Mouse (Mus musculus): Measurements from ENCODE around the gene Vmn1r163. TPM values are rescaled to one million over a fixed set of nuclear protein-coding genes. Genes with fewer than 3 reads are reported as not detected.
"Not testable (repeated sequence)": the region's sequence is repeated elsewhere in the genome, so short reads cannot be mapped to it uniquely, and the experiment has no call there.

The Vmn1r163 gene
- not detected in 2 replicates for total RNA-seq (2014; rRNA removed)
- not detected in 2 replicates for polyA plus RNA-seq (2012; rRNA removed)

GRCm38 (mm10) chr7:23055240-23055639, at the start of gene Vmn1r163:
TSS of gene Vmn1r163 (plus strand) at chr7:23055540.
- no CpG with 5 or more reads among the region's 1 CpGs for WGBS
- H3K79me2 ChIP-seq (ENCODE audit: control insufficient read depth, insufficient read depth, low read length); H3K4me3 ChIP-seq (ENCODE audit: insufficient read depth, low read depth, low read length): not testable (repeated sequence)

DNA sequence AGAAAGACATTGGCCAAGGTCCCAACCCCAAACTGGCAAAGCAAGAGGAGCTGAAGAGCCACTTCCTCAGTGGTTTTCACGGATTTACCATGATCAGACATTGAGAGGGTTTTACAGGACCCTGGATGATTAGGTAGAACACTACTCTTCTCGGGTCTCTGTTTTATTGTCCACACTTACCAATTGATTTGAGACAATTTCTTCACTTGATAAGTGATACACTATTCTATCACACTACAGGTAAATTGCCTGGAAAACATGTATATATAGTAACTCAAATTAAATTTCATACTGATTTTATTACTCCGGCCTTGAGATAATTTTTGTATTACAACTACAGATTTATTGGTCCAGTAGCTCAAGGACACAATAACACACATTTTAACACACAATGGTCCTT, 35.5 kb upstream of the Vmn1r163 start, which contains the start of gene Gm4216:
TSS of gene Gm4216 (minus strand) at position 101 of the 400 bp plus-strand sequence.
- H3K4me1 ChIP-seq (ENCODE audit: control insufficient read depth, insufficient read depth, low read length); H3K27me3 ChIP-seq (ENCODE audit: control insufficient read depth, insufficient read depth, low read length); DNase-seq (ENCODE audit: extremely low read depth, low read depth, low spot score); H3K9ac ChIP-seq (ENCODE audit: low read depth, low read length); H3K79me2 ChIP-seq (ENCODE audit: control insufficient read depth, insufficient read depth, low read length); H3K27ac ChIP-seq (replicated peaks; ENCODE audit: insufficient read depth, low read depth, low read length); H3K36me3 ChIP-seq (ENCODE audit: control insufficient read depth, insufficient read depth, low read length); H3K4me3 ChIP-seq (ENCODE audit: insufficient read depth, low read depth, low read length): not testable (repeated sequence)
- no CpG with 5 or more reads among the region's 3 CpGs for WGBS

More at GRCm38 (mm10) chr7:23055240-23055639, at the start of gene Vmn1r163:
- H3K9ac ChIP-seq (ENCODE audit: low read depth, low read length); H3K27me3 ChIP-seq (ENCODE audit: control insufficient read depth, insufficient read depth, low read length); DNase-seq (ENCODE audit: extremely low read depth, low read depth, low spot score); H3K36me3 ChIP-seq (ENCODE audit: control insufficient read depth, insufficient read depth, low read length); H3K27ac ChIP-seq (replicated peaks; ENCODE audit: insufficient read depth, low read depth, low read length); H3K4me1 ChIP-seq (ENCODE audit: control insufficient read depth, insufficient read depth, low read length): not testable (repeated sequence)

DNA sequence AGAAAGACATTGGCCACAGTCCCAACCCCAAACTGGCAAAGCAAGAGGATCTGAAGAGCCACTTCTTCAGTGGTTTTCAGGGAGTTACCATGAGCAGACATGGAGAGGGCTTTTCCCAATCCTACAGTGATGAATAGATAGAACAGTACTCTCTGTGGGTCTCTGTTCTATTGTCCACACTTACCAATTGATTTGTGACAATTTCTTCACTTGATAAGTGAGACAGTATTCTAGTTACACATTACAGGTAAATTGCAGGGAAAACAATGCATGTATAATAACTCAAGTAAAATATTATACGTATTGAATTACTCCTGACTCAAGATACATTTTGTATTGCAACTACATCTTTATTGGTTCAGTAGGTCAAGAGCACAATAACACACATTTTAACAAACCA, 12.0 kb downstream of the Vmn1r163 start, which contains the start of gene Gm8720:
TSS of gene Gm8720 (minus strand) at position 101 of the 400 bp plus-strand sequence.
- not testable (repeated sequence) for H3K27ac ChIP-seq (replicated peaks; ENCODE audit: insufficient read depth, low read depth, low read length); H3K4me3 ChIP-seq (ENCODE audit: insufficient read depth, low read depth, low read length); H3K79me2 ChIP-seq (ENCODE audit: control insufficient read depth, insufficient read depth, low read length); H3K4me1 ChIP-seq (ENCODE audit: control insufficient read depth, insufficient read depth, low read length); DNase-seq (ENCODE audit: extremely low read depth, low read depth, low spot score); H3K9ac ChIP-seq (ENCODE audit: low read depth, low read length); H3K36me3 ChIP-seq (ENCODE audit: control insufficient read depth, insufficient read depth, low read length); H3K27me3 ChIP-seq (ENCODE audit: control insufficient read depth, insufficient read depth, low read length)
- WGBS, result no CpG with 5 or more reads among the region's 1 CpGs

Other genes with a start within 250 kb of the Vmn1r163 start
- not detected in 2 replicates for gene Vmn1r159, start 211.9 kb upstream of the Vmn1r163 start, total RNA-seq (2014; rRNA removed)
- not detected in 2 replicates for gene Vmn1r159, start 211.9 kb upstream of the Vmn1r163 start, polyA plus RNA-seq (2012; rRNA removed)
- not detected in 2 replicates for gene Vmn1r160, start 184.3 kb upstream of the Vmn1r163 start, total RNA-seq (2014; rRNA removed)
- gene Vmn1r160, start 184.3 kb upstream of the Vmn1r163 start, polyA plus RNA-seq (2012; rRNA removed), result not detected in 2 replicates
- not detected in 2 replicates for gene Gm4214, start 70.9 kb upstream of the Vmn1r163 start, total RNA-seq (2014; rRNA removed)
- not detected in 2 replicates for gene Gm4214, start 70.9 kb upstream of the Vmn1r163 start, polyA plus RNA-seq (2012; rRNA removed)
- not detected in 2 replicates for gene Gm4216, start 35.6 kb upstream of the Vmn1r163 start, total RNA-seq (2014; rRNA removed)
- not detected in 2 replicates for gene Gm4216, start 35.6 kb upstream of the Vmn1r163 start, polyA plus RNA-seq (2012; rRNA removed)
- not detected in 2 replicates for gene Gm8720, start 11.9 kb downstream of the Vmn1r163 start, total RNA-seq (2014; rRNA removed)
- not detected in 2 replicates for gene Gm8720, start 11.9 kb downstream of the Vmn1r163 start, polyA plus RNA-seq (2012; rRNA removed)
- gene Gm10662, start 88.9 kb downstream of the Vmn1r163 start, total RNA-seq (2014; rRNA removed), result not detected in 2 replicates
- not detected in 2 replicates for gene Gm10662, start 88.9 kb downstream of the Vmn1r163 start, polyA plus RNA-seq (2012; rRNA removed)
- gene Vmn1r165, start 161.8 kb downstream of the Vmn1r163 start, total RNA-seq (2014; rRNA removed), result not detected in 2 replicates
- gene Vmn1r165, start 161.8 kb downstream of the Vmn1r163 start, polyA plus RNA-seq (2012; rRNA removed), result not detected in 2 replicates
- gene Vmn1r166, start 196.1 kb downstream of the Vmn1r163 start, total RNA-seq (2014; rRNA removed), result not detected in 2 replicates
- gene Vmn1r166, start 196.1 kb downstream of the Vmn1r163 start, polyA plus RNA-seq (2012; rRNA removed), result not detected in 2 replicates
- not detected in 2 replicates for gene Gm6902, start 223.4 kb downstream of the Vmn1r163 start, total RNA-seq (2014; rRNA removed)
- not detected in 2 replicates for gene Gm6902, start 223.4 kb downstream of the Vmn1r163 start, polyA plus RNA-seq (2012; rRNA removed)
- not detected in 2 replicates for gene Nlrp4e, start 245.7 kb downstream of the Vmn1r163 start, total RNA-seq (2014; rRNA removed)
- not detected in 2 replicates for gene Nlrp4e, start 245.7 kb downstream of the Vmn1r163 start, polyA plus RNA-seq (2012; rRNA removed)

Data from liver, adult 2 months (tissue).